Mouse (Mus musculus): ENCODE results near the gene Arvcf.

- TF ChIP-seq CTCF (IDR thresholded peaks at IDR 0.05 in 2 of 3, conservative IDR thresholded peaks at IDR 0.05 in 1 of 3; ENCODE audit: control insufficient read depth in 1 of 3, insufficient read depth in 1 of 3, low read depth in 2 of 3, low read length in 3 of 3, poor library complexity in 1 of 3, severe bottlenecking in 1 of 3) (no peak), MYB (IDR thresholded peaks at IDR 0.05; ENCODE audit: low read depth, low read length) (no peak), TBP (IDR thresholded peaks at IDR 0.05; ENCODE audit: low read depth, low read length) (no peak), HCFC1 (IDR thresholded peaks at IDR 0.05; ENCODE audit: low read depth, low read length) (no peak), TAL1 (IDR thresholded peaks at IDR 0.05; ENCODE audit: low read length) (no peak), ELF1 (IDR thresholded peaks at IDR 0.05; ENCODE audit: low read depth, low read length) (no peak)
These were observed 69.5 kb downstream of the Arvcf start for GRCm38 (mm10) chr16:18417491-18417890.

Data from MEL (cell line).